Mouse (Mus musculus): Measurements from ENCODE around the gene Tsr1.

Gene Tsr1

GRCm38 (mm10) chr11:74897678-74898516, at the start of gene Tsr1:
TSS of gene Tsr1 (plus strand) at chr11:74898071.
- in situ Hi-C loops (cut with MboI, MseI), result no loop called here

DNA sequence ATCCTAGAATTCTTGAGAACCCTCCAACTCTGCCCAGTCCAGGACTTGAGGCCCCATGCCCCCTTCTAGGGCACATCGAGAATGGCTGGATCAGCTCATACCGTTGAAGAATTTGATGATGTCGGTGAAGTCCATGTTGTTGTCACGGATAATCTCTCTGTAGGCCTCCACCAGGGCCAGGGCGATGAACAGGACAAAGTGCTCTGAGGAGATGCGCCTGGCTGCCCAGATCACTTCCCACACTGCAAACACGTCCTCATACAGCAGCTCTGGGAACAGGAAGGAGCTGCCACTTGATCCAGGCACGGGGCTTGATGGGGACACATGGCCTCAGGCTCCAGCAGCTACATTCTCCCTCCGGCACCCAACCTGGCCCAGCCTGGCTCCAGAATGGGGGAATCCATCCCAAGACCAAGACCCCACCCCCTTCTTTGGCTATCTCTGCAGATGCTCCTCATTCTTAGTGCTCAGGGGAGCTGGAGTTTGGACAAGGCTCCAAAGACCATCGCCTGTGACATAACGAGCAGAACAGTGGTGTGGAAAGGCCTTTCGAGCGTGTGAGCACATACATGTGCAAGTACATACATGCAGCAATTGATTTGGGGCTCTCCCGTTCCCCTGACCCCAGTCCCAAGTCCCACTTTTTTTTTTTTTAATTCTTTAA, 46.7 kb upstream of the Tsr1 start:
- in situ Hi-C loops (cut with MboI, MseI), result no loop called here

- in situ Hi-C loops (cut with MboI, MseI), result no loop called here
Observed at GRCm38 (mm10) chr11:74857756-74858155, 40.1 kb upstream of the Tsr1 start.

- in situ Hi-C loops (cut with MboI, MseI), result loop anchor here (5.0 kb wide), 1 partner anchor 50 kb away; no protein-coding TSS in a partner anchor
Observed at GRCm38 (mm10) chr11:74862129-74862528, 35.7 kb upstream of the Tsr1 start.

DNA sequence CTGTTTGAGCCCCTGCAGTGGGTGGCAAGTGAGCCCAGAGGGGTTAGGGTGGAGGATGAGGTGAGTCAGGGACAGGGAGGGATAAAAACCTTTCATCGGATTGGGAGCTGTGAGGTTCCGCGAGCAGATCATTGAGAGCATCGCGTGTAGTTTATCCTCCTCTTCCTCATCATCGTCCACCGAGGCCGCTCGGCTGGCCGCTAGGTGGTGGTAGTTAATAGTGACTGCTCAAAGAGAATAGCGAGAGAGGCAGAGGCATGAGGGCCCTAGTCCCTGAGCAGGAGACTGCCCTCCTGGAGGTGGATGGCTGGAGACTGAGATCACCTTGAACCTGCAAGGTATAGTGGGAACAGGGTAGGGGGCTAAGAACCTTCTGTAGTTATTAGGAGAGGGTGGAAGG, 34.4 kb upstream of the Tsr1 start:
- in situ Hi-C loops (cut with MboI, MseI), result loop anchor here (5.0 kb wide), 1 partner anchor 49 kb away; no protein-coding TSS in a partner anchor

DNA sequence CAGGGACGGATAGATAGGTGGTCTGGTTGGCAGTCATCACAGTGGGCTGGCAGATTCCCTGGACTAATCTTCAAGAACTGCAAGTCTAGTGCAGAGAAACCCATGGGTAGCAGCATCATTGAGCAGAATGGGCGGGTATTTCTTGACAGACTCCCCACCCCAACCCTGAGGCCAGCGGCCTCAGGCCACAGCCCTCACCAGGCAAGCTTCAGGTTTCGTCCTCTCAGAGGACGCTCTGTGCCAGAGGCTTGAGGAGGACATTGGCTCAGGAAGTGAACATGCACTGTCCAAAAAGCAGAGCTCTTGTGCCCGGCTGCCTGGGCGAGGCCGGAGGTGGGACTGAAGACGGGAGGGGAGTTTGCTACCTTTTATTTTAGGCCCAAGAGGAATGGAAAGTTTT, 33.5 kb upstream of the Tsr1 start:
- in situ Hi-C loops (cut with MboI, MseI), result loop anchor here (5.0 kb wide), 1 partner anchor 48 kb away; no protein-coding TSS in a partner anchor

DNA sequence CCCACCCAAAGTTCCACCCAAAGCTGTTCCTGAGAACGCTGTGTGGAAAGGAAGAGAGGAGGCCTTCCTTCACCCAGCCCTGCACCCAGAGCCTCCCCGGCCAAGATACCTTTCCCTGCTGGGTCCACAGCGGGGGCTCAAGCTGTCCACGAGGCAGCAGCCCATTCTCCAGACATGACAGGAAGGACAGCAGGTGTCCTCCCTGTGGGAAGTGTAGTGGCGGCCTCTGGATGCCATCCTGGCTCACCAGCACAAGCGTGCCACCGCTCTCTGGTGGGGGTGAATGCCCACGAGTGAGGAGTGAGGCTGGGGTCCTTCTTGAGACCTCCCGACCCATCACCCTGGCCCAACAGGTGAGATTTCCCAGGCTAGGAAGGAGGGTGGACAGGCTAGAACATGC, 32.6 kb upstream of the Tsr1 start:
- in situ Hi-C loops (cut with MboI, MseI), result no loop called here

GRCm38 (mm10) chr11:74866640-74867039, 31.2 kb upstream of the Tsr1 start:
- in situ Hi-C loops (cut with MboI, MseI), result no loop called here

DNA sequence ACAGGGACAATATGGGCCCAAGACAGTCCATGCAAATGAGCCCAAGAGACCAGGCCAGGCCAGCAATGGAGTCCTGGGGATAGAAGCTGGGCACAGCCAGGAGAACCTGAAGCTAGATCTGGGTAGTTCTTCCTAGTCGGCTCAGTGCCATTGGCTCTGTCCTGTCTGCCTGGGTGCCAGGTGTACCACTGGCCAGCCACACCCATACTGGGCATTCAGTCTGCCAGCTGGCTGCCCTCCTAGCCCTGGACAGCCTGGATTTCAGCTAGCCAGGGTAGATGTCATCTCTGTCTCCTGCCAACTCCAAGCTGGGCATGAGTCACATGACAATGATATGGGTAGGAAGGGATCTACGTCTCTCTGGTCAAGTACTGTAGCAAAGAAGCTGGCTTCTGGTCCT, 30.7 kb upstream of the Tsr1 start:
- in situ Hi-C loops (cut with MboI, MseI), result no loop called here

- in situ Hi-C loops (cut with MboI, MseI), result no loop called here
Observed at GRCm38 (mm10) chr11:74868046-74868760, 29.7 kb upstream of the Tsr1 start.

DNA sequence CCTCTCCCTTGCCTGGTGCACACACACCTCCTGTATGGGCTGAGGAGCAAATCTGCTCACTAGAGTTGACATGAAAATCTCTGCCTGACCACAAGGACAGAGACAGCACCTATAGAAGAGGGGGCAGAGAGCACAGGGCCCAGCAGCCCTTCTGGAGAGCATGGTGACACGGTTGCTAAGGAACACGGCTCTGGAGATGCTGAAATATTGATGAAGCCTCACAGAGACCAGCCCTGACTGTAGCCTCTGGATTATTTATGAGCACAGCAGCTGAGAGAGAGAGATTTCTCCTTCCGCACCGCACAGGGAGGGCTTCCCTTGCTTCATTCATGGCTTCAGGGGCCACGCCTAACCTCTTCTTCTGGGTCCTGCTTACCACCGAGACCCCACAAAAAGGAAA, 28.3 kb upstream of the Tsr1 start:
- in situ Hi-C loops (cut with MboI, MseI), result no loop called here

GRCm38 (mm10) chr11:74870544-74870943, 27.3 kb upstream of the Tsr1 start:
- in situ Hi-C loops (cut with MboI, MseI), result no loop called here

DNA sequence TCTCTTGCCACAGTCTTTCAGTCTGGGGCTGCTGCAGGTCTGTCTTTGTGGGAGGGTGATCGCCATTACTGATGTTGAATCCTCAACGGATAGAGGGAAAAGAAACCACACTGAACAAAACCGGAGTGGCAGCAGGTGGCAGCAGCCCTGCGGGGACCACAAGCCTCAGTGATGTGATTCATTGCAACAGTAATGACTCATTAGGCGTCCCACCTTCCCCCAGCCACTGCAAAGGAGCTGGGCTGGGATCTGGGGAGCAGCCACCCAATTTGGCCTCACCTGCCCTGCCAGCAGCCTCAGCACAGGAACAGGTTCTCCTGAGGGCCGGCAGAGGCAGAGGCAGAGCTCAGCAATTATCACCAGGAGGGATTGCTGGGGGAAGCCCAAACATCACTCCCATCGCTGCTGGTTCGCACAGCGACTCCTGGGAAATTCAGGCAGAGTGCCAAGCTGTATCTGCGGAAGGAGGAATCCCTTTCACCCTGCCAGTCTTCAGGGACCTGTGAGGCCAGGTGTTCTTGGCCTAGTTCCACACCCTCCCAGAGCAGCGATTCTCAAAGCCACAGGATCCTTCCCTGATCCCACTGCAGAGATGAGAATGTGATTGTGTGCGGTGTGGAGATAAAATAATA, 26.8 kb upstream of the Tsr1 start:
- in situ Hi-C loops (cut with MboI, MseI), result no loop called here

GRCm38 (mm10) chr11:74874630-74875029, 23.2 kb upstream of the Tsr1 start:
- in situ Hi-C loops (cut with MboI, MseI), result no loop called here

GRCm38 (mm10) chr11:74876801-74877200, 21.1 kb upstream of the Tsr1 start:
- in situ Hi-C loops (cut with MboI, MseI), result no loop called here

GRCm38 (mm10) chr11:74880999-74881398, 16.9 kb upstream of the Tsr1 start:
- in situ Hi-C loops (cut with MboI, MseI), result no loop called here

GRCm38 (mm10) chr11:74881979-74882378, 15.9 kb upstream of the Tsr1 start:
- in situ Hi-C loops (cut with MboI, MseI), result no loop called here

GRCm38 (mm10) chr11:74883098-74883497, 14.8 kb upstream of the Tsr1 start:
- in situ Hi-C loops (cut with MboI, MseI), result no loop called here

DNA sequence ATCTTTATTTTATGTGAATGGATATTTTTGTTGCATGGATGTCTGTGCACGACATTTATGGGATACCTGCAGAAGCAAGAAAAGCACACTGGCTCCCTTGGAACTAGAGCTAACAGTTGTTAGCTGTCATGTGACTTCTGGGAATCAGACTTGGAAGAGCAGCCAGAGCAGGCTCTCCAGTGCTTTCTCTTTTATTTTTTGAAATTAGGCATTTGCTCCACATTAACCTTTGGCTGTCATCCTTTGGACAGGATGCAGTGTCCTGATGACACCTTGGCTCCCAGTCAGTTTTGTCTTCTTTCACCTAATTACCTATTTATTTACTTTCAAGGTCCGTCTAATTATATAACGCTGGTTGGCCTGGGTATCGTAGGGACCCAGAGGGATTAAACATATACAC, 3.3 kb upstream of the Tsr1 start:
- in situ Hi-C loops (cut with MboI, MseI), result no loop called here

DNA sequence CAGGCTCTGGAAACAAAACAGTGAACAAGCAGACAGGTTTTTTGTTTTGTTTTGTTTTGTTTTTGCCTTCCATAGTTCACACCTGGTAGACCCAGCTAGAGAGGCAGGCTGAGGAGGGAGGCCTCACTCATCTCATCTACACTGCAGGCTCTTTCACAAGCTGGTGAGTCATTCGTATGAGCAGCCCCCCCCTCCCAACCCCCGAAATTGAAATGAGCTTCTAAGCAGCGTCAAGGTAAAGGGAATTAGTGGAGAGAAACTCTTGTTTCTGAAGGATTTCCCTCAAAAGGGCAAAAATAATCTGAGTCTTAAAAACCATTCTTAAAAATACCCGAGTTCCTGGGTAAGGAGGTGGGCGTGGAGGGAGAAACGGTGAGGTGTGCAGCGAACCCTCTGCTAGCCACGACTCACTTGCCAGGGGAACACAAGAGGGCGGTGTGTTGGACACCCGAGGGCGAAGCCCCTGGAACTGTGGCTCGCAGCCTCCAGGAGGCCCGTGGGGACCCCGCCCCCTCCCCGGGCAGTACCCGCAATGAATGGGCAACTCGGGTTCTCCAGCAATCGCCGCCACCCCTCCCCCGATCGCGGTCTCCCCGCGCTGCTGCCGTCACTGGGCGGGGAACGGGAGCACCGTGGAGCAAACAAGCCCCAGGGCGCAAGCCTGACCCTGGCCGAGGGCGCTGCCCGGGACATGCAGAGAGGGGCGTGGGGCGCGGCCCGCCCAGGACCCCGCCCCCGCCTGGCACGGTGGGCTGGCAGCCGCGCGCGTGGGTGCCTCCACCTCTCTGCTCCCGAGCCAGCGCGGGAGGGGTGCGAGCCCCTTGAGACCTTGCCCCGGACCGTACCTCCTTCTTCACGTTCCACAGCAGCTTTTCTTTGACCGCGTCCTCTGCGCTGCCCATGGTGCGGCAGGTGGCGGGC, 1.6 kb upstream of the Tsr1 start:
- in situ Hi-C loops (cut with MboI, MseI), result no loop called here
